Mouse (Mus musculus): ENCODE measurements around the gene Fem1b. TPM values are rescaled to one million over a fixed set of nuclear protein-coding genes. Genes with fewer than 3 reads are reported as not detected.

Gene Fem1b
- polyA plus RNA-seq, 1 experiment from 2014 or later: 21.2 TPM

DNA sequence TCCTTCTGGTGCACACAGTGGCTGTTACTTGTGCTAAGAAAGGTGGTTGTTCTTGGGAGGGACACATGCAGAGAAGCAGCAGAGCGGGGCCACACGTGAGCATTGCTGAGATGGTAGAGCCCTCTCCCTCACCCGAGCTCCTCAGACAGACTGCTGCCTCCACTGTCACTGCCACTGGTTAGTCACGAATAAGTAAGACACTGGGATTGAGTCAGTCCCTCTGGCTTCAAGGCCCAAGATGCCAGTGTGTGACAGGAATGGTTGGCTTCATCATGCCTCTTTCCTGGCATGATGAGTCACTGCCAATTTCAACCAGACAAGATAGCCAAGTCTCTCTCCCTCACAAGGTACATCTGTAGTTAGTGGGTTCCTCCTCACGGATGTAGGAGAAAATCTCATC lies 25.0 kb downstream of the Fem1b start:
- no peak overlapping the region for H3K4me3 ChIP-seq
- DNase-seq (ENCODE audit: low spot score): no peak
- no peaks in the 10 kb centered on the region for H3K9me3 ChIP-seq
- no peaks in the 10 kb centered on the region for H3K27me3 ChIP-seq (ENCODE audit: insufficient read depth, poor library complexity, severe bottlenecking)
- no peak overlapping the region for H3K27ac ChIP-seq
- peaks cover 19% of the 10 kb centered on the region for H3K4me1 ChIP-seq
- 72% methylated on average over 5 of the region's 5 CpGs for WGBS
- peaks cover 8% of the 10 kb centered on the region for H3K36me3 ChIP-seq

DNA sequence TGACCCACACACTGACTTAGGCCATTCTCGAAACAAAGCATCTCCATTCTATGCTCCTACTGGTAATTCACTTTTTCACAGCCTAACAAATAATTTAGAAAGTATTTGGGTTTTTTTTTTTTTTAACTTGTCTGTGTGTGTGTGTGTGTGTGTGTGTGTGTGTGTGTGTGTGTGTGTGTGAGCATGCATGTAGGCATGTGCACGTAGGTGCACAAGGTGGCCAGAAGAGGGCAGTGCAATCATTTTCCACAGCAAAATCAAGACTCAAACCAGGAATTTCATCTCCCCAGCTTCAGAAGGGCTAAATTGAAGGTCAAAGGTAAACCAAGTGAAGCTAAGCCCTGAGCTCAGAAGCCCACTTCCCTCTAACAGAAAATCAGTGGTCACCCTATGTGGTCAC lies 27.5 kb downstream of the Fem1b start:
- H3K36me3 ChIP-seq: no peaks in the 10 kb centered on the region
- H3K9me3 ChIP-seq: no peaks in the 10 kb centered on the region
- 79% methylated on average over 2 of the region's 2 CpGs for WGBS

DNA sequence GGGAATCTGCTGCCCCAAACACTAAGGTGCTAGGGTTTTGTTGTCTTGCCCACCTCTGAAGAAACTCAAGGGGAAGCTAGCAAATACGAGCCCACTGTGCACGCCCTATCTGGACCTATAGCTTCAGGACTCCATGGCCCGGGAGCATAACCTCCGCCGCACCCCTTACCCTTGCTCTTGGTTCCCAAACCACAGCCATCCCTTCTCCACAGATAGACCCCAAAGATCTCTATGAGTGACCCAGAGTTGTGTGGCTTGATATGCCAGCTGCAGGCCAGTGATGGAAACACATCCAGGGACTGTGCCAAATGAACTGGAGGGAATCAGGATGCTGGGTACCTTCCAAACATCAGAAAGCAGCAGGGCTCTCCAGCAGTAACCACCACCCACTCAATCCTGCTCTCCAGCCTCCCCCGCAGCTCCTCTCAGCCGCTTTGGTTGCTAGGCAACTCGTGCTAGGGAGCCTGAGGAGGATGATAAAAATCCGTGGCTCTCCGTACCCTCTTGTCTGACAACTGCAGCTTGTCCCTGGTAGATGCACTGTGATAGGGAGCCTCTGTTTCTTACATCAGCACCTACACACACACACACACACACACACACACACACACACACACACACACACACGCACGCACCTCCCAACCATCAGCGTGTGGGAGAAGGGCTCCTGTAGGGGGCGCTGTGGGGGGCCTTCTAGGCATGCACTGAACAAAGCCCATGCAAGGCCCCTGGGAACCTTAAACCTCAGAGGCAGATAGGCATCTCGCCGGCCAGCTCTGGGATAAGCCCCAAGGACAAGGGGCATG lies 28.6 kb downstream of the Fem1b start:
- DNase-seq (ENCODE audit: low spot score): no peak
- 39% methylated on average over 16 of the region's 16 CpGs for WGBS
- Histone ChIP-seq H3K27me3 (ENCODE audit: insufficient read depth, poor library complexity, severe bottlenecking) (no peaks in the 10 kb centered on the region), H3K4me1 (peaks cover 23% of the 10 kb centered on the region), H3K36me3 (no peaks in the 10 kb centered on the region), H3K27ac (no peak overlapping the region), H3K9me3 (no peaks in the 10 kb centered on the region), H3K4me3 (no peak overlapping the region)

More for the DNA sequence above, 27.5 kb downstream of the Fem1b start:
- no peak for DNase-seq (ENCODE audit: low spot score)
- Histone ChIP-seq H3K27ac (no peak overlapping the region), H3K4me1 (peaks cover 23% of the 10 kb centered on the region), H3K4me3 (no peak overlapping the region), H3K27me3 (ENCODE audit: insufficient read depth, poor library complexity, severe bottlenecking) (no peaks in the 10 kb centered on the region)

DNA sequence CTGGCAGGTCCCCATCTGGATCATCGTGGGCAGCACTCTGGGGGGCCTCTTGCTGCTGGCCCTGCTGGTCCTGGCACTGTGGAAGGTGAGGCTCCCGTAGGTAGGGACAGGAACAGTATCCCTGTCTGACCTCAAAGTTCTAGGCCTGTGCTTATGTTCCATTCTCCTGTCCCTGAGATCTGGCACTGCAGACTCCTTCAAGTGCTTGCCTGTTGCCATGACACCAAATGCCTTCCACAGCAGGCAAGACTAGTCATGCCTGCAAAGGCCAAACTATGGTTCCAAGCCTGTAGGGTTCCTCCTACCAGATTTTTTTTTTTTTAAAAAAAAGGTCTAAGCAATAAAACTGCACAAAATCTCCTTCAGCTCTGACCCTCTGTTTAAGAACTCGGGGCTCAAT lies 29.8 kb downstream of the Fem1b start:
- H3K9me3 ChIP-seq: no peaks in the 10 kb centered on the region
- WGBS: 71% methylated on average over 3 of the region's 3 CpGs
- no peak overlapping the region for H3K4me3 ChIP-seq
- H3K36me3 ChIP-seq: no peaks in the 10 kb centered on the region
- no peaks in the 10 kb centered on the region for H3K27me3 ChIP-seq (ENCODE audit: insufficient read depth, poor library complexity, severe bottlenecking)
- no peak overlapping the region for H3K27ac ChIP-seq
- peaks cover 28% of the 10 kb centered on the region for H3K4me1 ChIP-seq
- no peak for DNase-seq (ENCODE audit: low spot score)

DNA sequence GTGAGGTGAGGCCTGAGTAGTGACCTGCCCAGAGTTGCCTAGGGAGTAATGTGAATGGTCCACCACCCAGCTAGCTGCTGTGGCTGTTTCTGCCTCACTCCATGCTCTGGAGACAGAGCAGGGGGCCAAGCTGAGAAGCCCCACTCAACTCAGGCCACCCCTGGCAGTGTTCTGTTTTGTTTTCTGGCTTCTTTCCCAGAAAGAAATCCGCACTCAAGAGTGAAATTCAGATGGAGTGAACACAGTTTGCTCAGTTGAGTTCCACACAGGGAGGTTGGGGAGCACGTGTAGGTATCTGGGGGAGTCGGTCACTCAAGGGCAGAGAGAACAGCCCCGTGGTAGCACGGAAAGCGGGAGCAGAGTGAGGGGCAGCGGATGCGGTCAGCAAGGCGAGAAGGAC lies 33.0 kb downstream of the Fem1b start:
- no peak overlapping the region for H3K27ac ChIP-seq

DNA sequence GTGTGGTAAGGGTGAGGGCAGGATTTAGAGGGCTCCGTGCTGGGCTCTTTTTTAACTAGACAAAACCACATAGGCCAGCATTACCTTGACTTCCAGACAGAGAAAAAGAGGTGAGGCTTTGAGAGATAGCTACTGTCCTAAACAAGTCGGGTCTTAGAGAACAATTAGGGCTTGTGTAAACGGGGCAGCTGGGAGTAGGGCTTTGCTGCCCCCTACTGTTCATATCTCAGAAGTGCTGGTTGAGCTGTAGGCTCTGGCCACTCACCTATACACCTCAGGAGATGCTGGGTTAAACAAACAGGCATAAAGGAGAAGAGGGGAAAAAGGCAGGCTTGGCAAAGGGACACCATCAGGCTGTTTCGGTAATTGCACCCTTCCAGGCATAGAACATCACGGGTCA lies 34.3 kb downstream of the Fem1b start:
- Histone ChIP-seq H3K27ac (no peak overlapping the region), H3K36me3 (no peaks in the 10 kb centered on the region), H3K4me1 (peaks cover 32% of the 10 kb centered on the region), H3K9me3 (no peaks in the 10 kb centered on the region), H3K4me3 (no peak overlapping the region), H3K27me3 (ENCODE audit: insufficient read depth, poor library complexity, severe bottlenecking) (no peaks in the 10 kb centered on the region)
- peak; percentile 83 for DNase-seq (ENCODE audit: low spot score)
- WGBS: 8% methylated on average over 5 of the region's 5 CpGs

More for the DNA sequence above, 33.0 kb downstream of the Fem1b start:
- Histone ChIP-seq H3K36me3 (no peaks in the 10 kb centered on the region), H3K27me3 (ENCODE audit: insufficient read depth, poor library complexity, severe bottlenecking) (no peaks in the 10 kb centered on the region), H3K4me1 (peaks cover 38% of the 10 kb centered on the region), H3K4me3 (no peak overlapping the region), H3K9me3 (no peaks in the 10 kb centered on the region)
- no peak for DNase-seq (ENCODE audit: low spot score)
- WGBS: 82% methylated on average over 9 of the region's 9 CpGs

DNA sequence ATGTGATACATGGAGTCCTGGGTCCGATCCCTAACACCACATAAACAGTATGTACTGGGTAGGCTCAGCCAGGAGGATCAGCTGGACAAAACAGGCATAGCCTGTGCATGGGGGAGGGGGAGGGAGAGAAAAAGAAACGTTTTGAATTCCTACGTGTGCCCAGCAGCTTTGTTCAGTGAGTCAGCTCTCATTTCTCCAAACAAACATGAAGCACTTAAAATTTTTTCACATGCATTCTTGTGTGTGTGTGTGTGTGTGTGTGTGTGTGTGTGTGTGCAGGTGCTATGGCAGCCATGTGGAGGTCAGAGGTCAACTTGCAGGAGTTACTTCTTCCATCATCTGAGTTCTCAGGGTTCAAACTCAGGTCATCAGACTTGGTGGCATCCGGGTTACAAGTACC lies 36.3 kb downstream of the Fem1b start:
- H3K4me3 ChIP-seq: no peak overlapping the region
- H3K4me1 ChIP-seq: peaks cover 31% of the 10 kb centered on the region
- WGBS: 47% methylated on average over 4 of the region's 4 CpGs
- no peaks in the 10 kb centered on the region for H3K9me3 ChIP-seq
- no peaks in the 10 kb centered on the region for H3K36me3 ChIP-seq
- H3K27me3 ChIP-seq (ENCODE audit: insufficient read depth, poor library complexity, severe bottlenecking): no peaks in the 10 kb centered on the region
- no peak overlapping the region for H3K27ac ChIP-seq
- DNase-seq (ENCODE audit: low spot score): peak; percentile 69

DNA sequence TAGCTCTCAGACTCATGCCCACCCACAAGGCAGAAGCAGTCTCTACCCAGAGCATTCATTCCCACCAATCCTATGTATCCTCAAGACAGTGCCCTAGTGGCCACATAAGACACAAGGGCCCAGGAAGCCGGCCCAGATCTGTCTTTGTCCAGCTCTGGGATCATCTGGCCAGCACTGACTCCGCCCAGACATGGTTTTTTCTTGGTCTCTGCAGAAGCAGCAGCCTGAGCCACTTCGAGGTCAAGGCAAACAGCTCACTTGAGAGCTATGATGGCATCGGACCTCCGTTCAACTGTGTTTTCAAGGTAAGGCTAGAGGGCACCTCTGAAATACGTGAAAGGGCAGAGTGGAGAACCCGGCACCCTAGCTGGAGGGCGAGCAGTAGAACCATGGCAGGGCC lies 39.0 kb downstream of the Fem1b start:
- 76% methylated on average over 8 of the region's 8 CpGs for WGBS
- DNase-seq (ENCODE audit: low spot score): peak; percentile 64

DNA sequence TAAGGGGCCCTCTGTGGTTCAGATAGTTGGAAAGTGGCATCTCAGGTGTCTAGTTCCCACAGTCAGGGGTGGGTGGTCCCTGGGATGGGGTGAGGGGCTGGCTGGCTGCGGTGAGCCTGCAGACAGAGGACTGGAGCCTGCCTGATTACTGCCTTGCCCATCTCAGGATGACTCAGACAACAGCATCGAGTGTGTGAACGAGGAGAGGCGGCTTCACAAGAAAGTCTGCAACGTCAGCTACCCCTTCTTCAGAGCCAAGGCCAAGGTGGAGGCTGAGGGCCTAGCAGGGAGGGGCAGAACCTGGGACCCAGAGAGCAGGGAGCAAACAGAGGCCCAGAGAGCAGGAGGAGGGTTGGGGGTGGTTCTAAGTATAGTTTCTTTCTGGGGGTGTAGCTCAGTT lies 43.4 kb downstream of the Fem1b start:
- Histone ChIP-seq H3K27ac (no peak overlapping the region), H3K36me3 (no peaks in the 10 kb centered on the region)
- 61% methylated on average over 5 of the region's 5 CpGs for WGBS

More for the DNA sequence above, 39.0 kb downstream of the Fem1b start:
- Histone ChIP-seq H3K36me3 (no peaks in the 10 kb centered on the region), H3K9me3 (no peaks in the 10 kb centered on the region), H3K4me1 (peaks cover 36% of the 10 kb centered on the region), H3K27me3 (ENCODE audit: insufficient read depth, poor library complexity, severe bottlenecking) (no peaks in the 10 kb centered on the region), H3K27ac (no peak overlapping the region), H3K4me3 (no peak overlapping the region)

DNA sequence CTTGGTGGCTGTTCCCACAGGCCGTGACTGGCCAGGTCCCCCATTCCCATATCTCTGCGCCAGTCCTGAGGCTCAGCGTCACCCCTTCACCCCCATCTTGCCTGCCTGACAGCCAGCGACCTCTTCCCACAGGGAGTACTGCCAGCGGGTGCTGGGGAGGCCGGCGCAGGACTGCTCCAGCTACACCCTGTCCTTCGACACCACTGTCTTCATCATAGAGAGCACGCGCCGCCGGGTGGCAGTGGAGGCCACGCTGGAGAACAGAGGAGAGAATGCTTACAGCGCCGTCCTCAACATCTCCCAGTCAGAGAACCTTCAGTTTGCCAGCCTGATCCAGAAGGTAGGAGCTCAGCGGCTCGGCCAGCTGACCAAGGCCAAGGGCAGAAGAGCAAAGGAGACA lies 44.3 kb downstream of the Fem1b start:
- H3K9me3 ChIP-seq: no peaks in the 10 kb centered on the region
- H3K36me3 ChIP-seq: no peaks in the 10 kb centered on the region
- H3K4me1 ChIP-seq: peaks cover 39% of the 10 kb centered on the region
- peak overlapping the region; percentile 23; the same call in 1 of the 2 replicates for H3K27ac ChIP-seq
- DNase-seq (ENCODE audit: low spot score): no peak
- H3K4me3 ChIP-seq: no peak overlapping the region
- WGBS: 53% methylated on average over 17 of the region's 17 CpGs
- H3K27me3 ChIP-seq (ENCODE audit: insufficient read depth, poor library complexity, severe bottlenecking): 0 out of 2 replicates have a peak, but pooled peaks cover 12% of the 10 kb centered on the region

More for the DNA sequence above, 43.4 kb downstream of the Fem1b start:
- no peaks in the 10 kb centered on the region for H3K9me3 ChIP-seq
- peaks cover 42% of the 10 kb centered on the region for H3K4me1 ChIP-seq
- no peak for DNase-seq (ENCODE audit: low spot score)
- no peak overlapping the region for H3K4me3 ChIP-seq
- H3K27me3 ChIP-seq (ENCODE audit: insufficient read depth, poor library complexity, severe bottlenecking): 0 out of 2 replicates have a peak, but pooled peaks cover 8% of the 10 kb centered on the region

DNA sequence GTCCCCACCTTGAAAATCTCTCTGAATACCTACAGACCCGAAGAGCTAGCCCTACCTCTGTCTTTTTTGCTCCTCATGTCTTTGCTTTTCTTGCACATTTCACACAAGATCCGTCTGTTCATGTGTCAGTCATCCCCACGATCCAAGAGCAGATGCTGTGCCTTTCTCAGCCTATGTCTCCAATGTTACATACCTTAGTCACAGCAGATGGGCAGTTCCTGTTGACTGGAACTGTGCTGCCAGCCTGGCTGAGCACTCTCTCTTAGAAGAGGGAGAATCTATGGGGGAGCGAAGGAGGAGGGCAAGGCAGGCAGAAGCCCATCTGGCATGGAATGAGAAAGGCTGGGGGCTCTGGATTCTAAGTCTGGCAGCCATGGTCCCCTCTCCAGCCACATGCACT lies 46.4 kb downstream of the Fem1b start:
- Histone ChIP-seq H3K27ac (no peak overlapping the region), H3K36me3 (no peaks in the 10 kb centered on the region), H3K9me3 (no peaks in the 10 kb centered on the region), H3K4me1 (peaks cover 29% of the 10 kb centered on the region), H3K4me3 (no peak overlapping the region), H3K27me3 (ENCODE audit: insufficient read depth, poor library complexity, severe bottlenecking) (peaks cover 25% of the 10 kb centered on the region; the same call in 1 of the 2 replicates)
- DNase-seq (ENCODE audit: low spot score): no peak
- WGBS: 65% methylated on average over 4 of the region's 4 CpGs

DNA sequence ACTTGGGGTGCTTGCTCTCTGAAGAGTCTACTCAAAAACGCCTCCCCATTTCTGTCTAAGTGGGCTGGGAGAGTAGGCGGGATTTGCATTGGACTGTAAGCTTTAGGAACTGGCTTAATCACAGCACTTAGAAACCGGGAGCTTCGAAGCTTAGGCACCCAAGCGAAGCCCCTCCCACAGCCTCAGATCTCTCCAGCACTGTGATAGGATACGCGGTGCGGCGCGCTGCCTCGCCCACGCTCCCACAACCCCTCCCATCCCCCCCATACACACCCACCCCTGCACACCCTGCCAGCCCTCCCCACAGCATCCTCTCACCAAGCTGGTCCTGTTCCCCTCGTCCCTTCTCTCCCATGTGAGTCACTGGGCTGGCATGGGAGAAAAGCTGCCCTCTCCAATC lies 48.3 kb downstream of the Fem1b start:
- WGBS: 7% methylated on average over 13 of the region's 13 CpGs
- DNase-seq (ENCODE audit: low spot score): no peak
- no peaks in the 10 kb centered on the region for H3K36me3 ChIP-seq

DNA sequence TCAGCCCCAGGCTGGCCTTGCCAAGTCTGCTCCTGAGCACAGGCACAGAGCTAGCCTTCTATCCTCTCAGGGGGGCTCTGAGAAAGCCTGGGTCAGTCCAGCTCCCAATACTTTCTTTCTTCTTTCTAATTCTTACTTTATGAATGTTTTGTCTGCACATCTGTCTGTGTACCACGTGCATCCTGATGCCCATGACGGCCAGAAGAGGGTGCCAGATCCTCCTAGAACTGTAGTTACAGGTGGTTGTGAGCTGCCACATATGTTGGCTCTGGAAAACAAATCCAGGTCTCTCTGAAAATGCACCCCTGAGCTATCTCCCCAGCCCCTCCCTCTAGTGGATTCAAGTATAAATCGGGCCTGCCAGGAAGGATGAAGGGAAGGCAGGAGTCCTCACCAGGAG lies 52.1 kb downstream of the Fem1b start:
- 50% methylated on average over 3 of the region's 3 CpGs for WGBS
- Histone ChIP-seq H3K4me3 (no peak overlapping the region), H3K36me3 (no peaks in the 10 kb centered on the region), H3K27me3 (ENCODE audit: insufficient read depth, poor library complexity, severe bottlenecking) (peaks cover 17% of the 10 kb centered on the region; the same call in 1 of the 2 replicates), H3K4me1 (peaks cover 14% of the 10 kb centered on the region), H3K27ac (no peak overlapping the region), H3K9me3 (no peaks in the 10 kb centered on the region)
- no peak for DNase-seq (ENCODE audit: low spot score)

More for the DNA sequence above, 48.3 kb downstream of the Fem1b start:
- Histone ChIP-seq H3K4me1 (peaks cover 29% of the 10 kb centered on the region), H3K27ac (no peak overlapping the region; the same call in 1 of the 2 replicates), H3K9me3 (no peaks in the 10 kb centered on the region), H3K4me3 (peak overlapping the region; percentile 20; the same call in 1 of the 2 replicates), H3K27me3 (ENCODE audit: insufficient read depth, poor library complexity, severe bottlenecking) (peaks cover 25% of the 10 kb centered on the region; the same call in 1 of the 2 replicates)

Measured in heart, embryonic 10.5 days (tissue).